Mouse (Mus musculus): Measurements from ENCODE around the gene Ppcs.

Gene Ppcs

GRCm38 (mm10) chr4:119421191-119421590 lies 1.0 kb downstream of the Ppcs start:
- CTCF ChIA-PET: interaction anchor here (0.6 kb wide), 1 partner anchor 1808 kb away, joined by 3 read pairs; no protein-coding TSS in a partner anchor

- CTCF ChIA-PET: no interaction called here
These were observed 4.3 kb downstream of the Ppcs start for GRCm38 (mm10) chr4:119417894-119418293.

- CTCF ChIA-PET: no interaction called here
These were observed 5.0 kb downstream of the Ppcs start for GRCm38 (mm10) chr4:119417270-119417669.

GRCm38 (mm10) chr4:119415072-119415753 lies 7.0 kb downstream of the Ppcs start, which contains the start of gene Ccdc30:
TSS of gene Ccdc30 (minus strand) at chr4:119415521.
- CTCF ChIA-PET: interaction anchor here (0.7 kb wide), 1 partner anchor 9 kb away, joined by 24 read pairs; no protein-coding TSS in a partner anchor

- CTCF ChIA-PET: no interaction called here
These were observed 9.4 kb downstream of the Ppcs start for GRCm38 (mm10) chr4:119412791-119413190.

GRCm38 (mm10) chr4:119411877-119412650 lies 10.2 kb downstream of the Ppcs start:
- CTCF ChIA-PET: no interaction called here

GRCm38 (mm10) chr4:119403431-119403830 lies 18.8 kb downstream of the Ppcs start:
- CTCF ChIA-PET: no interaction called here

GRCm38 (mm10) chr4:119400896-119401295 lies 21.3 kb downstream of the Ppcs start:
- CTCF ChIA-PET: no interaction called here

- CTCF ChIA-PET: interaction anchor here (0.6 kb wide), 1 partner anchor 26 kb away, joined by 3 read pairs; no protein-coding TSS in a partner anchor
These were observed 23.5 kb downstream of the Ppcs start for GRCm38 (mm10) chr4:119398751-119399150.

- CTCF ChIA-PET: no interaction called here
These were observed 31.9 kb downstream of the Ppcs start for GRCm38 (mm10) chr4:119390369-119390768.

- CTCF ChIA-PET: interaction anchor here (0.6 kb wide), 1 partner anchor 9 kb away, joined by 6 read pairs; no protein-coding TSS in a partner anchor
These were observed 33.0 kb downstream of the Ppcs start for GRCm38 (mm10) chr4:119389184-119389583.

- CTCF ChIA-PET: interaction anchor here (0.6 kb wide), 1 partner anchor 378 kb away, joined by 3 read pairs; no protein-coding TSS in a partner anchor
These were observed 40.6 kb downstream of the Ppcs start for GRCm38 (mm10) chr4:119381471-119382190.

- CTCF ChIA-PET: no interaction called here
These were observed 52.8 kb downstream of the Ppcs start for GRCm38 (mm10) chr4:119369460-119369859.
